Mouse (Mus musculus) adrenal gland, postnatal 10 days (tissue): Measurements from ENCODE around the gene Cdk5. TPM values are rescaled to one million over a fixed set of nuclear protein-coding genes. Genes with fewer than 3 reads are reported as not detected.

ENCODE experiments used
- DNase-seq: peaks from one replicate; pipeline ENCODE4 v3.0.0; 2021; ENCODE audit warnings: mixed read lengths
- total RNA-seq, 2 experiments: library from RNA; stranded (reverse); gene quantifications; 2 replicates each; pipeline ENCODE4 v1.2.3; 2021

Gene Cdk5
- total RNA-seq, 2 experiments from 2014 or later, result 37.9 to 41.3 TPM

- no peak for DNase-seq
Observed at GRCm38 (mm10) chr5:24374216-24374615, 49.1 kb downstream of the Cdk5 start.

GRCm38 (mm10) chr5:24373807-24374206, 49.5 kb downstream of the Cdk5 start:
- DNase-seq, result no peak

GRCm38 (mm10) chr5:24369767-24370166, 53.6 kb downstream of the Cdk5 start:
- no peak for DNase-seq

Other genes starting within 250 kb of the Cdk5 start
- gene Kcnh2, start 71.9 kb downstream of the Cdk5 start, total RNA-seq, result 10 to 100 TPM; 12.8 to 23.1 TPM
- 10 to 100 TPM; 16.3 to 16.6 TPM for gene Nos3, start 58.7 kb downstream of the Cdk5 start, total RNA-seq
- under 1 TPM; 0.60 to 0.67 TPM for gene Atg9b, start 31.4 kb downstream of the Cdk5 start, total RNA-seq
- 100 to 1,000 TPM in 1 of 2 experiments, 10 to 100 TPM in 1; 93.7 to 116 TPM for gene Abcb8, start 29.9 kb downstream of the Cdk5 start, total RNA-seq
- under 1 TPM; 0.54 to 0.76 TPM for gene Asic3, start 10.1 kb downstream of the Cdk5 start, total RNA-seq
- gene Slc4a2, start 307 bp upstream of the Cdk5 start, total RNA-seq, result 10 to 100 TPM; 58.7 to 60.9 TPM
- gene Fastk, start 21.8 kb upstream of the Cdk5 start, total RNA-seq, result 100 to 1,000 TPM; 129 to 172 TPM
- gene Tmub1, start 24.3 kb upstream of the Cdk5 start, total RNA-seq, result 10 to 100 TPM in 1 of 2 experiments, 1 to 10 TPM in 1; 9.1 to 10.5 TPM
- gene Agap3, start 28.6 kb upstream of the Cdk5 start, total RNA-seq, result 10 to 100 TPM; 67.6 to 72.2 TPM
- gene Gbx1, start 103.7 kb upstream of the Cdk5 start, total RNA-seq, result under 1 TPM in 1 of 2 experiments, not detected in 1; 0.09 TPM
- gene Asb10, start 117.4 kb upstream of the Cdk5 start, total RNA-seq, result 1 to 10 TPM; 1.0 to 6.2 TPM
- gene 4931409K22Rik, start 133.3 kb upstream of the Cdk5 start, total RNA-seq, result not detected
- gene Abcf2, start 153.9 kb upstream of the Cdk5 start, total RNA-seq, result 10 to 100 TPM; 51.0 to 53.3 TPM
- 10 to 100 TPM; 35.4 to 46.3 TPM for gene Chpf2, start 163.2 kb upstream of the Cdk5 start, total RNA-seq
- gene Smarcd3, start 200.9 kb upstream of the Cdk5 start, total RNA-seq, result 10 to 100 TPM; 16.4 to 26.0 TPM